Mouse (Mus musculus) spleen, adult 2 months (tissue): ENCODE results near the gene Aff3. TPM values are rescaled to one million over a fixed set of nuclear protein-coding genes. Genes with fewer than 3 reads are reported as not detected.
A peak's percentile ranks its signal among the peaks of the same experiment; 100 is the strongest.

Experiments used
- DNase-seq, 2 experiments: peaks; one replicate each; pipeline versions ENCODE4 v3.0.0 to v3.0.0-alpha.2; 2012 to 2021; ENCODE audit warnings: low spot score in 2 of 2, low read depth in 1 of 2
- H3K27ac ChIP-seq: fragments of 200-500 bp; 2 replicates; pipeline ENCODE4 v1.5.1; 2012; ENCODE audit warnings: low read length, inconsistent platforms; ENCODE audit not compliant: insufficient read depth
- H3K27me3 ChIP-seq: fragments of 200-500 bp; 2 replicates; pipeline ENCODE4 v1.6.1; 2012; ENCODE audit warnings: mild to moderate bottlenecking, moderate library complexity, low read length, inconsistent platforms; ENCODE audit not compliant: control insufficient read depth, insufficient read depth
- H3K36me3 ChIP-seq: fragments of 200-500 bp; 2 replicates; pipeline ENCODE4 v1.6.1; 2012; ENCODE audit warnings: mild to moderate bottlenecking, low read length, inconsistent platforms; ENCODE audit not compliant: control insufficient read depth, insufficient read depth
- H3K4me1 ChIP-seq: fragments of 200-500 bp; 2 replicates; pipeline ENCODE4 v1.6.1; 2011; ENCODE audit warnings: inconsistent platforms; ENCODE audit not compliant: control insufficient read depth, insufficient read depth, insufficient read length
- H3K4me3 ChIP-seq: fragments of 200-500 bp; 2 replicates; pipeline ENCODE4 v1.5.1; 2011; ENCODE audit warnings: mild to moderate bottlenecking, inconsistent platforms; ENCODE audit not compliant: insufficient read depth, insufficient read length; ENCODE audit errors: extremely low read depth
- CTCF ChIP-seq: fragments of 200-500 bp; IDR thresholded peaks from 2 replicates; pipeline ENCODE4 v1.5.1; 2011; ENCODE audit warnings: mild to moderate bottlenecking, inconsistent platforms; ENCODE audit not compliant: insufficient read depth, insufficient read length, insufficient replicate concordance; ENCODE audit errors: extremely low read depth
- POLR2A ChIP-seq: fragments of 200-500 bp; IDR thresholded peaks from 2 replicates; pipeline ENCODE4 v1.6.1; 2011; ENCODE audit warnings: low read depth, low read length, inconsistent platforms
- WGBS: fragments of 180-500 bp; shearing (Covaris S2); methylation state at CpG from one replicate; pipeline ENCODE4 v1.1.7; 2018; 5-methylcytosine and 5-hydroxymethylcytosine counted together
- polyA plus RNA-seq: library from polyadenylated mRNA; depleted of rRNA; stranded (reverse); fragments of >200 nt; gene quantifications from 2 replicates; pipeline ENCODE4 v1.2.3, GENCODE M21; 2012

Gene Aff3
- polyA plus RNA-seq, 1 experiment: 20.2 TPM

DNA sequence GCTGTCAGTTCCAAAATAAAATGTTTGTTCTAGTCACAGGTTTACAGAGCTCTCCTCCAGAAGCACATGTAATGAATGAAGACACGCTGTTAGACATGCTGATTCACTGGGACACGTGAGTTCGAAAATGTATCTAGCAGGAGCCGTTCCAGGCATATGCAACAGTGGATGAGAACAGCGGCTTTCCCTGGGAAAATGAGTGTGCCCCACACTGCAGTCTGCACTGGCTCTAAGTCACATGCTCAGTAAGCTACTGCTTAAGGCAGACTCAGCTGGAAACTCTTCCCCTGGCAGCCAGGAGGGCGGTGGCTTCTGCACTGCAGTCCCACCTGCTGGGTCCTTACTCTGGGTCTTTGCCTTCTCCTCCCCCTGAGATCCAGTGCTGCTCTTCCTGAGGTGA, 271.2 kb downstream of the Aff3 start:
- Histone ChIP-seq H3K27ac (no peak overlapping the region), H3K27me3 (no peaks in the 10 kb centered on the region), H3K4me1 (no peaks in the 10 kb centered on the region; the same call in 1 of the 2 replicates), H3K4me3 (no peak overlapping the region), H3K36me3 (no peaks in the 10 kb centered on the region)
- TF ChIP-seq CTCF (no peak), POLR2A (no peak)
- 86% methylated on average over 6 of the region's 6 CpGs for WGBS
- no peak for DNase-seq

GRCm38 (mm10) chr1:38392928-38393327, 271.8 kb downstream of the Aff3 start:
- Histone ChIP-seq H3K27me3 (no peaks in the 10 kb centered on the region), H3K4me3 (no peak overlapping the region), H3K36me3 (peaks cover under 1% of the 10 kb centered on the region; the same call in 1 of the 2 replicates), H3K27ac (no peak overlapping the region), H3K4me1 (no peaks in the 10 kb centered on the region; the same call in 1 of the 2 replicates)
- peak; percentile 31; the same call in 1 of the 2 replicates for TF ChIP-seq CTCF
- no peak for TF ChIP-seq POLR2A
- 49% methylated on average over 2 of the region's 2 CpGs for WGBS
- DNase-seq: peak; percentile 14 to 49

GRCm38 (mm10) chr1:38390886-38391249, 273.9 kb downstream of the Aff3 start:
- peaks cover 4% of the 10 kb centered on the region; the same call in 1 of the 2 replicates for H3K36me3 ChIP-seq
- no peak for TF ChIP-seq POLR2A
- TF ChIP-seq CTCF: no peak
- 89% methylated on average over 7 of the region's 7 CpGs for WGBS

GRCm38 (mm10) chr1:38390235-38390885, 274.4 kb downstream of the Aff3 start:
- no peaks in the 10 kb centered on the region for H3K27me3 ChIP-seq
- TF ChIP-seq CTCF (no peak), POLR2A (no peak)
- no peak for DNase-seq
- H3K36me3 ChIP-seq: peaks cover 4% of the 10 kb centered on the region; the same call in 1 of the 2 replicates
- H3K4me1 ChIP-seq: no peaks in the 10 kb centered on the region; the same call in 1 of the 2 replicates
- no peak overlapping the region for H3K27ac ChIP-seq
- 94% methylated on average over 17 of the region's 17 CpGs for WGBS
- H3K4me3 ChIP-seq: no peak overlapping the region

More at GRCm38 (mm10) chr1:38390886-38391249, 273.9 kb downstream of the Aff3 start:
- DNase-seq: no peak
- no peak overlapping the region for H3K4me3 ChIP-seq
- no peaks in the 10 kb centered on the region; the same call in 1 of the 2 replicates for H3K4me1 ChIP-seq
- no peak overlapping the region for H3K27ac ChIP-seq
- no peaks in the 10 kb centered on the region for H3K27me3 ChIP-seq

DNA sequence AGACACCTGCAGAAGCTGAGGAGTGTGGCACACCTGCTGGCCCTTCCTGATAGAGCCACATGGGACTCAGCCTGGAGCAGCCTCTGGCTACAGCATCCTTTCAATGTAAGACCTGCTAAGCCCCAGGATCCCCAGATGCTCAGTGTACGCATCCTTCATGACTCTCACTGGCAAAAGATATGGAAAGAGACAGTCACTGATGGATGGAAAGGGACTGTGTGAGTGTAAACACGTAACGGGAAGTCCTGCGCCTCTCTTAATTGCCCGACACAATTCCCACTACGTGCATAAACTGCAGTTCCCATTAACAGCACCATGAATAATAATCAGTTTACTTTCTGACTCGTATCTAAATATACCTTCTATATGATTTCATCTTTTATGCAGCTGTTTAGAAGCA, 275.2 kb downstream of the Aff3 start:
- Histone ChIP-seq H3K36me3 (peaks cover 4% of the 10 kb centered on the region; the same call in 1 of the 2 replicates), H3K27me3 (no peaks in the 10 kb centered on the region), H3K4me1 (no peaks in the 10 kb centered on the region; the same call in 1 of the 2 replicates), H3K27ac (no peak overlapping the region), H3K4me3 (no peak overlapping the region)
- TF ChIP-seq CTCF (no peak), POLR2A (no peak)
- WGBS: 91% methylated on average over 7 of the region's 7 CpGs
- DNase-seq: no peak

DNA sequence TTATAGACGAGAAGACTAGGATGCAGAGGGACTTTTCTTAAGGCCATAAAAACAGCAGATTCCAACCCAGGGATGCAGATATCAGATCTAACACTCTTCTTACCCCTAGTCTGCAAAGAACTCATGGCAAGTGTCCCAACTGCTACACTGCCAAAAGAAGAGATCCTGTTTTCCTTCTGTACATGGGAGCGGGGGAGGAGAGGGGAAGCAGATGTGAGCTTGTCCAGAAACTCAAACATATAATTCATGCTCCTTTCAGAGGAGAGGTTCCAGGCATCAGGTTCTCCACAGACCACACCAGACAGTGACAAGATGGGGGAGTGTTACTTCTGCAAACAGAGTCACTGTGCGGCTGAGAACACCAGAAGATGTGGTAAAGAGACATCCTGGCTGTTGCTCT, 276.3 kb downstream of the Aff3 start:
- DNase-seq: no peak
- TF ChIP-seq POLR2A (no peak), CTCF (no peak)
- Histone ChIP-seq H3K36me3 (peaks cover 4% of the 10 kb centered on the region; the same call in 1 of the 2 replicates), H3K4me1 (no peaks in the 10 kb centered on the region; the same call in 1 of the 2 replicates), H3K4me3 (no peak overlapping the region), H3K27ac (no peak overlapping the region), H3K27me3 (no peaks in the 10 kb centered on the region)
- WGBS: 84% methylated on average over 3 of the region's 3 CpGs

GRCm38 (mm10) chr1:38387438-38387837, 277.3 kb downstream of the Aff3 start:
- Histone ChIP-seq H3K27me3 (no peaks in the 10 kb centered on the region), H3K27ac (no peak overlapping the region), H3K4me1 (no peaks in the 10 kb centered on the region; the same call in 1 of the 2 replicates), H3K36me3 (peaks cover 4% of the 10 kb centered on the region; the same call in 1 of the 2 replicates), H3K4me3 (no peak overlapping the region)
- WGBS: 92% methylated on average over 9 of the region's 9 CpGs
- TF ChIP-seq CTCF (no peak), POLR2A (no peak)
- DNase-seq: no peak
